Comparison of ENCODE assay signal across 12 mouse cellular contexts in genomic region chr11:103771160-103771817, GRCm38 (mm10). TPM values are rescaled to one million over a fixed set of nuclear protein-coding genes. Genes with fewer than 3 reads are reported as not detected.
DNase-seq lines count a peak whose midpoint lies in the region; ATAC-seq and TF ChIP-seq lines count a peak whose summit lies in the region.
"Had no signal": no experiment of that assay in that cellular context is flagged by ENCODE, and none has a peak within 500 bp of the region (broad histone marks: within the 10 kb centered on the region; RNA-seq: fewer than 3 reads in every experiment).

No protein-coding gene starts in this region.

- peaks cover 13% of the 10 kb centered on the region for H3K4me1 ChIP-seq in forebrain, postnatal 0 days (ENCODE audit: insufficient read depth)
- peaks cover 21% of the 10 kb centered on the region for H3K4me1 ChIP-seq in forebrain, embryonic 15.5 days
- H3K4me1 ChIP-seq in embryonic facial prominence, embryonic 10.5 days = peaks cover 40% of the 10 kb centered on the region

- no peak overlapping the region for H3K9ac ChIP-seq in forebrain, postnatal 0 days
- H3K9ac ChIP-seq in forebrain, embryonic 15.5 days (replicated peaks) = no peak overlapping the region
- H3K9ac ChIP-seq: lung, embryonic 14.5 days had no signal

- H3K4me3 ChIP-seq in forebrain, postnatal 0 days (ENCODE audit: low read depth, low read length) = no peak overlapping the region; the same call in 1 of the 2 replicates
- H3K4me3 ChIP-seq in forebrain, embryonic 15.5 days = no peak overlapping the region
- peak overlapping the region; percentile 18; the same call in 1 of the 2 replicates for H3K4me3 ChIP-seq in embryonic facial prominence, embryonic 10.5 days

- peak overlapping the region; percentile 15; the same call in 1 of the 2 replicates for H3K4me2 ChIP-seq in forebrain, postnatal 0 days (ENCODE audit: low read depth)
- H3K4me2 ChIP-seq in forebrain, embryonic 15.5 days (replicated peaks) = no peak overlapping the region
- H3K4me2 ChIP-seq: lung, embryonic 14.5 days had no signal

- peaks cover 72% of the 10 kb centered on the region for H3K27me3 ChIP-seq in forebrain, postnatal 0 days (ENCODE audit: insufficient read depth, low read length)
- peaks cover 90% of the 10 kb centered on the region for H3K27me3 ChIP-seq in forebrain, embryonic 15.5 days
- H3K27me3 ChIP-seq in embryonic facial prominence, embryonic 10.5 days (replicated peaks; ENCODE audit: low read depth, poor library complexity, severe bottlenecking) = peaks cover 100% of the 10 kb centered on the region

- H3K36me3 ChIP-seq in forebrain, postnatal 0 days (ENCODE audit: insufficient read depth) = no peaks in the 10 kb centered on the region
- no peaks in the 10 kb centered on the region for H3K36me3 ChIP-seq in forebrain, embryonic 15.5 days
- H3K36me3 ChIP-seq in embryonic facial prominence, embryonic 10.5 days (replicated peaks) = no peaks in the 10 kb centered on the region

- no peak overlapping the region for H3K27ac ChIP-seq in forebrain, postnatal 0 days (ENCODE audit: low read depth, low read length)
- H3K27ac ChIP-seq in forebrain, embryonic 15.5 days (replicated peaks) = no peak overlapping the region
- no peak overlapping the region for H3K27ac ChIP-seq in embryonic facial prominence, embryonic 10.5 days (replicated peaks)

- no peak for DNase-seq in forebrain, postnatal 0 days
- DNase-seq in embryonic facial prominence, embryonic 10.5 days (ENCODE audit: low spot score) = no peak
- peak; percentile 48 for DNase-seq in naive thymus-derived CD4-positive, alpha-beta T cell, adult 2 months (ENCODE audit: low read depth)
- DNase-seq in adrenal gland, adult 8-10 months = no peak
- DNase-seq in c-Kit-positive CD71-positive TER-119-positive erythroid progenitor cells, embryonic 14.5 days (ENCODE audit: low spot score) = no peak
- DNase-seq in spleen, postnatal 14 days (ENCODE audit: low spot score in 2 of 2) = no peak
- DNase-seq: heart, adult 18-20 months; kidney, postnatal 4 days; lung, embryonic 14.5 days had no signal

- no peaks in the 10 kb centered on the region for H3K9me3 ChIP-seq in forebrain, postnatal 0 days (ENCODE audit: low read length)
- no peaks in the 10 kb centered on the region for H3K9me3 ChIP-seq in forebrain, embryonic 15.5 days
- H3K9me3 ChIP-seq in embryonic facial prominence, embryonic 10.5 days = no peaks in the 10 kb centered on the region

- WGBS in forebrain, postnatal 0 days = 5% methylated on average over 19 of the region's 19 CpGs
- under 1% methylated on average over 19 of the region's 19 CpGs for WGBS in forebrain, embryonic 15.5 days
- WGBS in embryonic facial prominence, embryonic 10.5 days = 1% methylated on average over 19 of the region's 19 CpGs

- TF ChIP-seq CTCF in forebrain, postnatal 0 days (IDR thresholded peaks at IDR 0.05; ENCODE audit: low read depth) = no peak

- ATAC-seq in forebrain, postnatal 0 days = no peak
- ATAC-seq in forebrain, embryonic 15.5 days (replicated peaks) = no peak
- peak; percentile 61 for ATAC-seq in inflammation-experienced regulatory T-cells, adult 6 months

RNA-seq across cellular contexts. Expression of gene Wnt3, which starts 2.7 kb away (rescaled TPM):
- 4.4 and 6.1 TPM in 2 replicates for total RNA-seq in forebrain, postnatal 0 days (2014; rRNA removed)
- polyA plus RNA-seq in forebrain, postnatal 0 days (2015; fragmentation: Nextera tagmentation; extraction: Ambion mirVana) = 4.1 and 8.1 TPM in 2 replicates
- 4.2 and 5.3 TPM in 2 replicates for polyA plus RNA-seq in forebrain, embryonic 15.5 days (2015; fragmentation: Nextera tagmentation; extraction: Ambion mirVana)
- polyA plus RNA-seq in embryonic facial prominence, embryonic 10.5 days (2016; fragmentation: Nextera tagmentation; extraction: Ambion mirVana) = 3.7 and 4.3 TPM in 2 replicates
- 1 to 10 TPM in 2 of 3 experiments, under 1 TPM in 1; 0.53 to 2.9 (median 2.3) TPM for polyA plus RNA-seq in inflammation-experienced regulatory T-cells, adult 6 months (2017; shearing (Covaris generic))
- total RNA-seq in adrenal gland, adult 8-10 months (2022) = 1 to 10 TPM in 2 of 4 experiments, under 1 TPM in 2; 0.17 to 3.1 (median 1.3) TPM
- total RNA-seq: heart, adult 18-20 months had no signal

RNA-seq across cellular contexts. Expression of gene Wnt9b, which starts 21.7 kb away (rescaled TPM):
- 0.62 TPM in 2 replicates for total RNA-seq in forebrain, postnatal 0 days (2014; rRNA removed)
- polyA plus RNA-seq in forebrain, postnatal 0 days (2015; fragmentation: Nextera tagmentation; extraction: Ambion mirVana) = 0.40 and 0.97 TPM in 2 replicates
- polyA plus RNA-seq in forebrain, embryonic 15.5 days (2015; fragmentation: Nextera tagmentation; extraction: Ambion mirVana) = 0.10 and 0.29 TPM in 2 replicates
- polyA plus RNA-seq in embryonic facial prominence, embryonic 10.5 days (2016; fragmentation: Nextera tagmentation; extraction: Ambion mirVana) = 4.5 and 5.3 TPM in 2 replicates
- polyA plus RNA-seq in inflammation-experienced regulatory T-cells, adult 6 months (2017; shearing (Covaris generic)) = not detected
- under 1 TPM in 3 of 4 experiments, not detected in 1; 0.07 to 0.31 (median 0.22) TPM for total RNA-seq in adrenal gland, adult 8-10 months (2022)
- polyA plus RNA-seq: C2C12; lung, embryonic 14.5 days had no signal
